Mouse (Mus musculus) spleen, postnatal 4 days (tissue): Measurements from ENCODE around the gene Utf1.

Experiments
- DNase-seq, 2 experiments: peaks; one replicate each; pipeline ENCODE4 v3.0.0; 2022; ENCODE audit warnings: low spot score in 2 of 2

Utf1 gene

DNA sequence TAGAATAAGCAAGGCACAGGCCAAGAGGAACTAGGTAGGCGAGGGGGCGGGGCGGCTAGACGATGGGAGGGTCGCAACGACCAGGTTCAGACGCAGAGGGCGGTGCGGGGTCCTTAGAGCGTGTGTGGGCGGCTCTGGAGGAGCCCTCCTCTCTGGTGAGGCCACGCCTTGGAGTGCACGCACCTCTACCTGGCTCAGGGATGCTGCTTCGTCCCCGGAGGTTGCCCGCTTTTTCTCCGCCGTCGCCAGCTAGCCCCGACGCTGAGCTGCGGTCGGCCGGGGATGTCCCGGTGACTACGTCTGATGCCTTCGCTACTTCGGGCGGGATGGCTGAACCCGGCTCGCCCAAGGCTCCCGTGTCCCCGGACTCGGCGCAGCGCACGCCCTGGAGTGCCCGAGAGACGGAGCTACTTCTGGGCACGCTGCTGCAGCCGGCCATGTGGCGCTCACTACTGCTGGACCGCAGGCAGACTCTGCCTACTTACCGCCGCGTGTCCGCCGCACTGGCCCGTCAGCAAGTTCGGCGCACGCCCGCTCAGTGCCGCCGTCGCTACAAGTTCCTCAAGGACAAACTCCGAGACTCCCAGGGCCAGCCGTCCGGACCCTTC, at the start of gene Utf1:
TSS of gene Utf1 (plus strand) at position 116 of the 608 bp plus-strand sequence.
- no peak for DNase-seq

DNA sequence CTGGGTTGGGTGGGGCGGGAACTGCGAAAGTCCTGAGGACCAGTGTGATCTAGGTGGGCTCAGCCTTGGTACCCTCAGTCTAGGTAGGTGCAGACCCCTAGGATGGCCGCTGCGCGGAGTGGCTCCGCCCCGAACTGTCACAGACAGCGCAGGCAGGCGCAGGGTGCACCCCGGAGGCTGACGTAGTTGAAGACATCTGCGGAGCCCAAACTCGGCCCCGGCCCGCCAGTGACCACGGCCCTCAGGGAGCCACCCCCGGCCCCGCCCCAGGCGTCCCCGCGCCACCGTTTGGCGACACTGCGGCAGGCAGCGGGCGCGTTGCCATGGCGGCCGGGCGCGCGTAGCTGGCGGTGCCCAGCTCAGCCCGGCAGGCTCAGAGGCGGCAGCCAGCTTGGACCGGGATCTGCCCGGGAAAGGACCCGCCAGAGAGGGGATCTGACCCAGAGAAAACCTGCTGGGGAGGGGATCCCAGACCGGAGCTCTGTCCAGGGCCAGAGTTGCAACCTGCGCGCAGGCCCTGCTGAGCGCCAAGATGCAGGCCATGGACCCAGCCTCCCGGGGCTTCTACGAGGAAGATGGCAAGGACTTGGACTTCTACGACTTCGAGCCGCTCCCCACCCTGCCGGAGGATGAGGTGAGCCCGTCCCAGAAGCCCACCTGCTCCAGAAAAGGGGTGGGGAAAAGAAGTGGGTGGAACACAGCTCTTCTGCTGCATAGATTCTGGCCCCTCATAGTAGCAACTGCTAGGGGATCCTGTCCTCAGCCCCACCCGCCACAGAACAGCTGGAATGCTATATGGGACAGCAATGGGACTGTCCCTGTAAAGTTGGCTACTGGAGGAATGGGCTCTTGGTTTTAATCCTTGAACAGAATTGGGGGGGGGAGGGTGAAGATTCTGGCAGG, 48.7 kb upstream of the Utf1 start, which contains the start of gene Kndc1:
TSS of gene Kndc1 (plus strand) at position 42 of the 903 bp plus-strand sequence.
- no peak for DNase-seq

GRCm38 (mm10) chr7:139896271-139896670, 47.3 kb upstream of the Utf1 start:
- no peak for DNase-seq

GRCm38 (mm10) chr7:139896796-139897195, 46.8 kb upstream of the Utf1 start:
- DNase-seq = no peak

DNA sequence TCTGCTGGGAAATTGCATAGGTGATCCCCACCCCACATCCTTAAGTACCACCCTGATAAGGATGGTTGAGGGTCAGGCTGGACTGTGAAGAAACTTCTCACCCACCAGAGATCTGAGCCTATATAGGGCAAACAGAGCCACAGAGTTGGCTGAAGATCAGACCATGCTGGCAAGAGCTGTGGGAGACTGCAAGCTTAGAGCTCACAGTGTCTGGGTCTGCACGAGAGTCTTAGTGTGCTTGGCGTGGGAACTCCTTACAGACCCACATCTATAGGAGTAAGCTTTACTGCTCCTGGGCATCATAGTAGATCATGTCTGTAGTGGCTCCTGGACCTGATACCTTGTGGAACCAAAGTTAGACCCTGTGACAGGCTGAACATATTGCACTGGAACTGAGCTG, 45.0 kb upstream of the Utf1 start:
- no peak for DNase-seq

DNA sequence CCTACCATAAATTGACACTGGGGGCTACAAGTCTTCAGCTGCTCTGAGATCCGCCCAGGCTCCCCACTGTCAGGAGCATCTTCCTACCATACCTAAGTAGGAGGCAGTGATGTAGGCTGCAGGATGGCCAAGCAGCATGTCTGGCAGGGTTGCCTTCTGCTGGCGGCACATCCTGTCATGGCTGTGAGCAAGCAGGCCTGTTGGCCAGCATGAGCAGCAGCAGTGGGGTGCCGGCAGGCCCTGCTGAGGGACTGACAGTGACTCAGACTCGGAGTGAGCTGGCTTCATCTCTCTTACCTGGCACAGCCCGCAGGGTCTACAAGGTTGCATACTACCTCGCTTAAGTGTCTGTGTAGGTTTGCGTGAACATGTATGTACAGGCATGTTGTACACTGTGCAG, 44.1 kb upstream of the Utf1 start:
- no peak for DNase-seq

GRCm38 (mm10) chr7:139900456-139900855, 43.1 kb upstream of the Utf1 start:
- no peak for DNase-seq

DNA sequence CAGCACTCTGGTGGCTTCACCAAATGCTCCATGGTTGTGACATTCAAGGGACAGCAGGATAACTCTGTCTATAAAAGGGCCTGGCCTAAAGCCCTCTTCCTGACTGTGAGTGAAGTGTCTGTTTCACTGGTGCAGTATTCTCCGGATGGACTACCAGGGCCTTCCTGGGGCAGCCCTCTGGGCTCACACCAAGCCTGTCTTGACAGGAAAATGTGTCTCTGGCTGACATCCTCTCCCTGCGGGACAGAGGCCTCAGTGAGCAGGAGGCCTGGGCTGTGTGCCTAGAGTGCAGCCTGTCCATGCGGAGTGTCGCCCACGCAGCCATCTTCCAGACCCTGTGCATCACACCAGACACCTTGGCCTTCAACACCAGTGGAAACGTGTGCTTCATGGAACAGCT, 42.7 kb upstream of the Utf1 start:
- no peak for DNase-seq

GRCm38 (mm10) chr7:139901981-139902380, 41.6 kb upstream of the Utf1 start:
- no peak for DNase-seq

DNA sequence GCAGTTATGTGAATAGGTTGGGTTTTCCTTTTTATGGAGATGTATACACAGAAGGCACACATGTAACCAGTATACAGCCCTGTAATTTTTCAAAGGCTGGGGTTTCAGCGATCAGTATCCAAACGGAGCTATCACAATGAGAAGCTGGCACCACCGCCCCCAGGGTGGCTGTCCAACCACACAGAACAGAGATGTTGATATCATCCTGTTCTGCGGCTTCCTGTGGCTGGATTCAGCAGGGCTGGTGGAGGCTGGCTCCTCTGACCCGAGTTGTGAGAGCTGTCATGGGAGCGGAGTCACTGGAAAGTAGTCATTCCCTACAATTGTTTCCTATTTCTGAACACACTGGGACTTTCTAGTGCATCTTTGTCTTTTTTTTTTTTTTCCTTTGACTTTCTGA, 38.3 kb upstream of the Utf1 start:
- DNase-seq = no peak

DNA sequence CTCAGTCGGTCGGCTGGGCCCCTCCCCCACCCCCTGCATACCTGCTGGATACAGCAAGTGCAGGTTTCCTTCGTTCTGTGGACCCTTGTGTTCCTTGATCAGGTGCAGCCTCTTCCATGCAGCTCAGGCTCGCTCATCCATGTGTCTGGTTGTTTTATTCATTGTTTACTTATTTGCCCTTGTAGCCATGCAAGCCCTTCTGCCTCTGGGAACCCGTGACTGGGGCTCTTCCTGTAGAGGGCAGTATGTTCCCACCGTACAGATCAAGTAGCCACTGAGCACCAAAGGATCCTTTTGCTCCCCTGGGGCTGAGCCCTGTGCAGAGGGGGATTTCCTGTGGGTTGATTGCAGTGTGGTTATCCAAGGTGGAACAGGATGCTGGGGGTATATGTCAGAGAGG, 37.9 kb upstream of the Utf1 start:
- no peak for DNase-seq

DNA sequence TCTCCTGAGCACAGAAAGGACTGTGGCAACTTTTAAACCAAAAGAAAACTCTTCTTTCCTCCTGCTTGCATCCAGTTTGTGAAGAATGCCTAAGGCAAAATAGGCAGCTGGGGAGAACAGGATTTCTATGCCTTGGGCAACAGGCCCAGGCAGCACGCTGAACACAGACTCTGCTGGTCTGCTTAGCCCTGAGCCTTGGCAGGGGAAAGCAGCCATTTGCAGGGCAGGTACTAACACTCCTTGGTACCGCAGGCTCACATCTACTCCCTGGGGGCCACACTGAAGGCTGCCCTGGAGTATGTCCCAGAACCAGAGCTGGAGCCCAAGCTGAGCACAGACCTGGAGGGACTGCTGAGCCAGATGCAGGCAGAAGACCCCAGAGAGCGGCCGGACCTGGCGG, 35.4 kb upstream of the Utf1 start:
- no peak for DNase-seq

DNA sequence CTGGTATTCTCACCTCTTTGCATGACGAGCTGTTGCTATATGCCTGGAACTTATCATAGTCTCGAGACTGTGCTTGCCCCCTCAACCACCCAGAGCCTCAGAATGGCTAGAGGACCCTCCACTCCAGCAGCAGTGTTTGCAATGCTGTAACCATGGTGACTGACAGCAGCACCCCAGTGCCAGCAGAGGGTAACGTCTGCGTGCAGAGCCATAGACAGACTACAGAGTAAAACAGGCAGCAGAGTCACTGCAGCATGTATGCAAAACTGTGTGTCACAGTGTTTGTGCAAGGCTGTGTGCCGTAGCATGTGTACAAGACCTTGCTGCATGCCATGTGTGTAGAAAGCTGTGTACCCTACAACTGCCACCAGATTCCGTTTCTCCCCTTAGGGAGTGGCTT, 34.1 kb upstream of the Utf1 start:
- DNase-seq = no peak

DNA sequence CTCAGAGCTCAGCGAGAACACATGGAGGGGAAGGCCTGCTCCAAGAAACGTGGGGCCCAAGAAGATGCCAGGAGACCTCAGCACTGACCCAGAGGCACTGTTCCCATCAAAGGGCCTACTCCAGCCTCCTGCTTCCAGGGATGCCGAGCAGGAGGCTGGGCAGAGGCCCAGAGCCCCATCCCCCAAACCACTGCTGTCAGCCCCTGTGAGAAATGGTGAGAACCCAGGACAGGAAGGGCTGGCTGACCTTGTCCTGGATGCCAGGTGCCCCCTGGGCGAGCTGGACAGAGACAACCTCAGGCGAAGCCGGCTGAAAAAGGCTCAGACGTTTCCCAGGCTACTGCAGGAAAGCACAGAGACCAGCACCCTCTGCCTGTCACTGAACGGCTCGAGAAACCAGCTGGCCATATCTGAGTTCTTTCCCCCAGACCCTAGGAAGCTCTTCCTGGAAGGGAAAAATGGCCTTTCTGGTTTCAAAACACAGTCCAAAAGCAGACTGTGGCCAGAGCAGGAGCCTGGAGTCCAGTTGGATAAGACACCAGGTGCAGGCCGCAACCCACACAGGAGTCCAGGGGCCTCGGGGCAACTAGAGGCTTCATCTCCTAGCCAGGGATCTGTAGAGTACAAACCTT, 33.3 kb upstream of the Utf1 start:
- DNase-seq = no peak

- no peak for DNase-seq
Measured at GRCm38 (mm10) chr7:139914141-139915047, 29.2 kb upstream of the Utf1 start.

- DNase-seq = no peak
Measured at GRCm38 (mm10) chr7:139915646-139916257, 27.8 kb upstream of the Utf1 start.

GRCm38 (mm10) chr7:139916345-139916744, 27.2 kb upstream of the Utf1 start:
- no peak for DNase-seq

- DNase-seq = no peak
Measured at GRCm38 (mm10) chr7:139918262-139918661, 25.3 kb upstream of the Utf1 start.

GRCm38 (mm10) chr7:139930732-139931131, 12.9 kb upstream of the Utf1 start:
- DNase-seq = no peak

GRCm38 (mm10) chr7:139936705-139937104, 6.9 kb upstream of the Utf1 start:
- no peak for DNase-seq

DNA sequence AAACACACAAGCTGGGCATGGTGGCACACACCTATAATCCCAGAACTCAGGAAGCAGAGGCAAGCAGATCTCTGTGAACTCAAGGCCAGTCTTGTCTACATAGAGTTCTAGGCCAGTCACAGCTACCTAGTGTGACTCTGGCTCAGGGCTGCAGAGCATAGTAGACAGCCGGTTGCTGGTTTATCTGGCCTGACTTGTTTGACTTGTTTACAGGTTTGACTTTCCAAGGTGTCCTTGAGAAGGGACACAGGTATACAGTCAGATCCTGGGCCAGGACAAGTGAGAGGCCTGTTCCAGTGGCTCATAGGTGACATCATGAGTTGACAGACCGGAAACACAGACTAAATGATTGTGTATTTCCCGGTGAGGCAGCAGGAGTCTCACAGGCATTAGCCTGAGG, 6.5 kb upstream of the Utf1 start:
- DNase-seq = no peak
